Mouse (Mus musculus) frontal cortex, postnatal 14 days (tissue): ENCODE data around the gene Gm21704.
"Not testable (repeated sequence)": the region's sequence is repeated elsewhere in the genome, so short reads cannot be mapped to it uniquely, and the experiment has no call there.

Experiments used
- DNase-seq, 2 experiments: peaks; one replicate each; pipeline ENCODE4 v3.0.0; 2022; ENCODE audit warnings: low spot score in 2 of 2

The Gm21704 gene

DNA sequence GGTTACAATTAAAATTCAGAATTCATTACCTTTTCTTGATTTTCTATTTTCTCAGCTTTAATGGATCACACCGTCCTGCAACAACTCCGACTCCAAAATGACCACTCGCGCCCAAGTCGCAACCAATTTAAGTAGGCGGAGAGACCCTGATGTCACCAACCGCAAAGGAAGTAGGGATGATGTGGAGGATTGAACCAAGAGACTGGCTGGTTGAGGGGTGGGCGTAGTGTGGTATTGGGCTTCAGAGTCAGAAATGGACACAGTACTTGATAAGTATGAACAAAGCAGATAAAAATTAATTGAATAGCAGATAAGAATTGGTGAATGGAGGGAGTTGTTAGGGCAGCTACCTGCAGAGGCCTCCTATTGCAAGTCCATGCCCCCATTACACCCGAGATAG is at the start of gene Gm21704, which contains the start of gene Gm21708:
Gm21704 (minus strand) TSS at position 101 of the 400 bp plus-strand sequence.
Gm21708 (minus strand) TSS at position 101 of the 400 bp plus-strand sequence.
- not testable (repeated sequence) for DNase-seq

DNA sequence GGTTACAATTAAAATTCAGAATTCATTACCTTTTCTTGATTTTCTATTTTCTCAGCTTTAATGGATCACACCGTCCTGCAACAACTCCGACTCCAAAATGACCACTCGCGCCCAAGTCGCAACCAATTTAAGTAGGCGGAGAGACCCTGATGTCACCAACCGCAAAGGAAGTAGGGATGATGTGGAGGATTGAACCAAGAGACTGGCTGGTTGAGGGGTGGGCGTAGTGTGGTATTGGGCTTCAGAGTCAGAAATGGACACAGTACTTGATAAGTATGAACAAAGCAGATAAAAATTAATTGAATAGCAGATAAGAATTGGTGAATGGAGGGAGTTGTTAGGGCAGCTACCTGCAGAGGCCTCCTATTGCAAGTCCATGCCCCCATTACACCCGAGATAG is 64.7 kb downstream of the Gm21704 start, which contains the start of gene Gm21693:
Gm21693 (minus strand) TSS at position 101 of the 400 bp plus-strand sequence.
- DNase-seq = not testable (repeated sequence)

DNA sequence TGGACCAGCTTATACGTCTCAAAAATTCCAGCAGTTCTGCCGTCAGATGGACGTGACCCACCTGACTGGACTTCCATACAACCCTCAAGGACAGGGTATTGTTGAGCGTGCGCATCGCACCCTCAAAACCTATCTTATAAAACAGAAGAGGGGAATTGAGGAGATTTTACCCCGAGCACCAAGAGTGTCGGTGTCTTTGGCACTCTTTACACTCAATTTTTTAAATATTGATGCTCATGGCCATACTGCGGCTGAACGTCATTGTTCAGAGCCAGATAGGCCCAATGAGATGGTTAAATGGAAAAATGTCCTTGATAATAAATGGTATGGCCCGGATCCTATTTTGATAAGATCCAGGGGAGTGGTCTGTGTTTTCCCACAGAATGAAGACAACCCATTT is 69.3 kb downstream of the Gm21704 start:
- DNase-seq = peak; percentile 10 to 20
